Mouse (Mus musculus) CH12.LX (cell line): ENCODE measurements around the gene Clca2.

ENCODE experiments used
- CTCF ChIP-seq, 2 experiments: IDR thresholded peaks in 1 of 2; conservative IDR thresholded peaks in 1 of 2; 2 replicates each; pipeline ENCODE4 v1.5.1; 2011 to 2012; ENCODE audit warnings: low read depth in 2 of 2, low read length in 2 of 2, improper control_type of control experiment in 1 of 2, inconsistent platforms in 1 of 2, mild to moderate bottlenecking in 1 of 2, moderate library complexity in 1 of 2
- E2F4 ChIP-seq: IDR thresholded peaks from 2 replicates; pipeline ENCODE4 v1.6.1; 2011; ENCODE audit warnings: low read depth, low read length, improper control_type of control experiment; ENCODE audit not compliant: insufficient replicate concordance
- ELF1 ChIP-seq: IDR thresholded peaks from 2 replicates; pipeline ENCODE4 v1.6.1; 2014; ENCODE audit warnings: low read depth, mild to moderate bottlenecking, inconsistent platforms, low read length, improper control_type of control experiment
- UBTF ChIP-seq: IDR thresholded peaks from 2 replicates; pipeline ENCODE4 v1.6.1; 2012; ENCODE audit warnings: low read depth, mild to moderate bottlenecking, inconsistent platforms, low read length, improper control_type of control experiment, moderate library complexity

GRCm38 (mm10) chr3:145146871-145147270, 47.6 kb upstream of the Clca2 start:
- no peak for TF ChIP-seq E2F4
- TF ChIP-seq CTCF (conservative IDR thresholded peaks at IDR 0.05 in 1 of 2, IDR thresholded peaks at IDR 0.05 in 1 of 2; ENCODE audit: low read depth in 2 of 2, low read length in 2 of 2), result no peak
- no peak for TF ChIP-seq UBTF
- TF ChIP-seq ELF1, result no peak
